Comparison of ENCODE assay signal across 9 mouse cellular contexts in the genomic region with DNA sequence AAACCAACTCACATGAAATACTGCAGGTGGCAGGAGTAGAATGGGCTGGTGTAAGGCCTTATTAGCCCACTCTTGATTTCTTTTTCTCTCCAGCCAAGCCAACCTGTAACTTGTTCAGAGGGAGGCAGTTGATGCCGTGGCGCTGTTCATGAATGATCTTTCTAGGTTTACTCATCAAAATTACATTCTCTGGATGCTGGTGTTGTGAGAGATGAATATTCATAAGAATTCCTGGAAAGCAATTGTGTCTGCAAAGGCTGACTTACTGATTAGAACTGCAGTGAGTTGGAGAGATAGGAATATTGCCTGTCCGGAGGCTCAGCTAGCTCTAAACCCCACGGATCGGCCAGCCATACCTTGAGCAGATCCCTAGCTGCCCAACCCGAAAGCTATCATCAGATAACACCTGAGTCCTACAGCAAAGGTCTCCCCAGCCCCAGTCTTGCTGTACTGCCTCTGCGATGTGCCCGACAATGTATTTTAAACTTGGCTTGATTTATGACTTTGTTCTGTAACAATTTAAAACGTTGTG. TPM values are rescaled to one million over a fixed set of nuclear protein-coding genes. Genes with fewer than 3 reads are reported as not detected.
DNase-seq lines count a peak whose midpoint lies in the region; ATAC-seq and TF ChIP-seq lines count a peak whose summit lies in the region.
"Had no signal": no experiment of that assay in that cellular context is flagged by ENCODE, and none has a peak within 500 bp of the region (broad histone marks: within the 10 kb centered on the region; RNA-seq: fewer than 3 reads in every experiment).

No protein-coding gene starts in this region.

- peaks cover 9% of the 10 kb centered on the region for H3K4me1 ChIP-seq in forebrain, embryonic 14.5 days (ENCODE audit: control insufficient read depth, insufficient read depth, low read length)
- H3K4me1 ChIP-seq in liver, embryonic 14.5 days (replicated peaks; ENCODE audit: control insufficient read depth in 2 of 2, insufficient read depth in 2 of 2, low read length in 1 of 2) = peaks cover 8 to 21% of the 10 kb centered on the region in 2 experiments; a peak in 3 of 4 replicates

- no peak for TF ChIP-seq CTCF in liver, embryonic 14.5 days (IDR thresholded peaks at IDR 0.05; ENCODE audit: low read depth)

- peak; percentile 67 for ATAC-seq in frontal cortex, adult (ENCODE audit: low TSS enrichment)
- peak; percentile 8; the same call in 1 of the 2 replicates for ATAC-seq in forebrain, embryonic 14.5 days
- peak; percentile 64 for ATAC-seq in liver, embryonic 14.5 days (ENCODE audit: insufficient read depth)
- ATAC-seq in CD4-positive, CD25-positive, alpha-beta regulatory T cell, adult 4 months = no peak

- H3K9me3 ChIP-seq in forebrain, embryonic 14.5 days (replicated peaks; ENCODE audit: control insufficient read depth, low read length) = no peaks in the 10 kb centered on the region
- H3K9me3 ChIP-seq in liver, embryonic 14.5 days (ENCODE audit: control insufficient read depth, low read length) = no peaks in the 10 kb centered on the region

- WGBS in forebrain, embryonic 14.5 days = 72% methylated on average over 9 of the region's 9 CpGs
- WGBS in liver, embryonic 14.5 days (ENCODE audit: insufficient replicate concordance) = 14% methylated on average over 9 of the region's 9 CpGs

- no peaks in the 10 kb centered on the region for H3K27me3 ChIP-seq in forebrain, embryonic 14.5 days (replicated peaks; ENCODE audit: control insufficient read depth, insufficient read depth, low read length)
- no peaks in the 10 kb centered on the region for H3K27me3 ChIP-seq in liver, embryonic 14.5 days (ENCODE audit: control insufficient read depth, insufficient read depth, low read length)

- peak overlapping the region; percentile 71; the same call in 1 of the 2 replicates for H3K9ac ChIP-seq in forebrain, embryonic 14.5 days (ENCODE audit: low read length)
- peak overlapping the region; percentile 74 for H3K9ac ChIP-seq in liver, embryonic 14.5 days (replicated peaks)

- peaks cover 13% of the 10 kb centered on the region for H3K36me3 ChIP-seq in forebrain, embryonic 14.5 days (ENCODE audit: control insufficient read depth, insufficient read depth, low read length)
- peaks cover 3% of the 10 kb centered on the region; the same call in 1 of the 2 replicates for H3K36me3 ChIP-seq in liver, embryonic 14.5 days (replicated peaks; ENCODE audit: control insufficient read depth, insufficient read depth, low read depth)

- H3K4me3 ChIP-seq in forebrain, embryonic 14.5 days (ENCODE audit: low read depth, low read length) = peak overlapping the region; percentile 57
- peak overlapping the region; percentile 63 to 85 for H3K4me3 ChIP-seq in liver, embryonic 14.5 days (ENCODE audit: insufficient read depth in 1 of 2, low read depth in 2 of 2, low read length in 2 of 2)

- no peak overlapping the region for H3K27ac ChIP-seq in forebrain, embryonic 14.5 days (ENCODE audit: low read depth, low read length)
- peak overlapping the region; percentile 70 for H3K27ac ChIP-seq in liver, embryonic 14.5 days
- H3K27ac ChIP-seq: macrophage had no signal

- no peak for DNase-seq in frontal cortex, postnatal 25 days (ENCODE audit: low spot score in 2 of 2)
- peak; percentile 17 for DNase-seq in A20 (ENCODE audit: low read depth, low spot score)
- DNase-seq in forebrain, embryonic 14.5 days (ENCODE audit: low spot score) = peak; percentile 11
- peak; percentile 42 to 68 (median 47) for DNase-seq in liver, embryonic 14.5 days (ENCODE audit: low read depth in 3 of 3, low spot score in 3 of 3)
- no peak for DNase-seq in ovary, postnatal 36 days (ENCODE audit: low spot score)
- no peak for DNase-seq in kidney, postnatal 25 days

- H3K4me2 ChIP-seq in forebrain, embryonic 14.5 days (ENCODE audit: low read length) = peak overlapping the region; percentile 55
- peak overlapping the region; percentile 85 for H3K4me2 ChIP-seq in liver, embryonic 14.5 days (ENCODE audit: low read depth)

- TF ChIP-seq EP300 in liver, embryonic 14.5 days (IDR thresholded peaks at IDR 0.05; ENCODE audit: low read depth) = peak; percentile 43; the same call in 1 of the 2 replicates

RNA-seq across cellular contexts. Expression of gene Tirap, which starts 0.5 kb away (rescaled TPM):
- 3.5 and 3.7 TPM in 2 replicates for polyA plus RNA-seq in forebrain, embryonic 14.5 days (2014; fragmentation: Nextera tagmentation; extraction: Ambion mirVana)
- 3.2 TPM in 2 replicates for polyA plus RNA-seq in liver, embryonic 14.5 days (2012; rRNA removed)
- polyA plus RNA-seq in liver, embryonic 14.5 days (2014; fragmentation: Nextera tagmentation; extraction: Ambion mirVana) = 4.8 and 4.9 TPM in 2 replicates
- 1 to 10 TPM; 4.1 to 7.2 TPM for polyA plus RNA-seq in CD4-positive, CD25-positive, alpha-beta regulatory T cell, adult 4 months (2017; shearing (Covaris generic))

RNA-seq across cellular contexts. Expression of gene Srpr, which starts 0.6 kb away (rescaled TPM):
- polyA plus RNA-seq in forebrain, embryonic 14.5 days (2014; fragmentation: Nextera tagmentation; extraction: Ambion mirVana) = 55.1 and 59.0 TPM in 2 replicates
- 25.4 and 28.8 TPM in 2 replicates for polyA plus RNA-seq in liver, embryonic 14.5 days (2012; rRNA removed)
- 53.8 and 54.6 TPM in 2 replicates for polyA plus RNA-seq in liver, embryonic 14.5 days (2014; fragmentation: Nextera tagmentation; extraction: Ambion mirVana)
- 100 to 1,000 TPM in 1 of 2 experiments, 10 to 100 TPM in 1; 90.5 to 119 TPM for polyA plus RNA-seq in CD4-positive, CD25-positive, alpha-beta regulatory T cell, adult 4 months (2017; shearing (Covaris generic))

RNA-seq across cellular contexts. Expression of gene Foxred1, which starts 10.3 kb away (rescaled TPM):
- polyA plus RNA-seq in forebrain, embryonic 14.5 days (2014; fragmentation: Nextera tagmentation; extraction: Ambion mirVana) = 24.9 and 27.8 TPM in 2 replicates
- 16.2 and 18.4 TPM in 2 replicates for polyA plus RNA-seq in liver, embryonic 14.5 days (2012; rRNA removed)
- polyA plus RNA-seq in liver, embryonic 14.5 days (2014; fragmentation: Nextera tagmentation; extraction: Ambion mirVana) = 14.4 and 16.7 TPM in 2 replicates
- 10 to 100 TPM; 26.3 to 55.3 TPM for polyA plus RNA-seq in CD4-positive, CD25-positive, alpha-beta regulatory T cell, adult 4 months (2017; shearing (Covaris generic))

RNA-seq across cellular contexts. Expression of gene Dcps, which starts 24.7 kb away (rescaled TPM):
- 93.2 and 94.8 TPM in 2 replicates for polyA plus RNA-seq in forebrain, embryonic 14.5 days (2014; fragmentation: Nextera tagmentation; extraction: Ambion mirVana)
- polyA plus RNA-seq in liver, embryonic 14.5 days (2012; rRNA removed) = 36.5 and 38.6 TPM in 2 replicates
- polyA plus RNA-seq in liver, embryonic 14.5 days (2014; fragmentation: Nextera tagmentation; extraction: Ambion mirVana) = 48.0 and 50.4 TPM in 2 replicates
- 10 to 100 TPM; 70.6 to 90.4 TPM for polyA plus RNA-seq in CD4-positive, CD25-positive, alpha-beta regulatory T cell, adult 4 months (2017; shearing (Covaris generic))

Comparison
In these comparisons a context has a peak if more than half of its experiments do, and no peak if none do; other contexts are left out.
1. DNase-seq: peak in A20 (single experiment), forebrain, embryonic 14.5 days (single experiment) and liver, embryonic 14.5 days (3 of 3); none in frontal cortex, postnatal 25 days (0 of 2), ovary, postnatal 36 days (single experiment) and kidney, postnatal 25 days (0 of 2).